Mouse (Mus musculus) left cerebral cortex, postnatal 25 days (tissue): Measurements from ENCODE around the gene Suclg1. TPM values are rescaled to one million over a fixed set of nuclear protein-coding genes. Genes with fewer than 3 reads are reported as not detected.

ENCODE experiments used
- DNase-seq, 2 experiments: peaks; one replicate each; pipeline ENCODE4 v3.0.0; 2022; ENCODE audit warnings: low spot score in 2 of 2, mixed read lengths in 1 of 2
- intact Hi-C: fragments of 180-260 bp; cut with DNase I; formaldehyde crosslinking; loops from one replicate; pipeline ENCODE4 v1.15.1; 2025
- total RNA-seq, 2 experiments: library from RNA; stranded (reverse); gene quantifications; 2 replicates each; pipeline ENCODE4 v1.2.3; 2021

Suclg1 gene
- total RNA-seq, 2 experiments from 2014 or later = 123 to 129 TPM

GRCm38 (mm10) chr6:73246821-73247220, 1.4 kb upstream of the Suclg1 start:
- DNase-seq = no peak
- intact Hi-C loops = no loop called here

- intact Hi-C loops = no loop called here
- no peak for DNase-seq
Measured at GRCm38 (mm10) chr6:73247452-73247851, 730 bp upstream of the Suclg1 start.

- peak in 1 of 2 experiments; percentile 28 for DNase-seq
Measured at GRCm38 (mm10) chr6:73249049-73249422, 854 bp downstream of the Suclg1 start.

GRCm38 (mm10) chr6:73249851-73250250, 1.7 kb downstream of the Suclg1 start:
- intact Hi-C loops = no loop called here
- no peak for DNase-seq

More at GRCm38 (mm10) chr6:73249049-73249422, 854 bp downstream of the Suclg1 start:
- intact Hi-C loops = no loop called here

- intact Hi-C loops = no loop called here
- no peak for DNase-seq
Measured at GRCm38 (mm10) chr6:73251336-73251735, 3.2 kb downstream of the Suclg1 start.

- no peak for DNase-seq
- intact Hi-C loops = no loop called here
Measured at GRCm38 (mm10) chr6:73252396-73252795, 4.2 kb downstream of the Suclg1 start.

- intact Hi-C loops = no loop called here
- no peak for DNase-seq
Measured at GRCm38 (mm10) chr6:73253006-73253405, 4.8 kb downstream of the Suclg1 start.

- no peak for DNase-seq
- intact Hi-C loops = no loop called here
Measured at GRCm38 (mm10) chr6:73253584-73253983, 5.4 kb downstream of the Suclg1 start.

GRCm38 (mm10) chr6:73254307-73255228, 6.4 kb downstream of the Suclg1 start:
- intact Hi-C loops = no loop called here
- no peak for DNase-seq

- intact Hi-C loops = no loop called here
- no peak for DNase-seq
Measured at GRCm38 (mm10) chr6:73257068-73257467, 8.9 kb downstream of the Suclg1 start.

GRCm38 (mm10) chr6:73260110-73260509, 11.9 kb downstream of the Suclg1 start:
- intact Hi-C loops = no loop called here
- DNase-seq = peak in 1 of 2 experiments; percentile 37

GRCm38 (mm10) chr6:73264801-73265200, 16.6 kb downstream of the Suclg1 start:
- no peak for DNase-seq
- intact Hi-C loops = no loop called here

GRCm38 (mm10) chr6:73267738-73268311, 19.6 kb downstream of the Suclg1 start:
- DNase-seq = no peak
- intact Hi-C loops = no loop called here

GRCm38 (mm10) chr6:73269374-73269773, 21.2 kb downstream of the Suclg1 start:
- intact Hi-C loops = no loop called here
- no peak for DNase-seq

- intact Hi-C loops = no loop called here
- DNase-seq = no peak
Measured at GRCm38 (mm10) chr6:73271546-73272091, 23.4 kb downstream of the Suclg1 start.

GRCm38 (mm10) chr6:73275002-73275401, 26.8 kb downstream of the Suclg1 start:
- intact Hi-C loops = no loop called here
- DNase-seq = no peak

- intact Hi-C loops = no loop called here
- DNase-seq = no peak
Measured at GRCm38 (mm10) chr6:73279681-73280080, 31.5 kb downstream of the Suclg1 start.

- intact Hi-C loops = no loop called here
- no peak for DNase-seq
Measured at GRCm38 (mm10) chr6:73280546-73281115, 32.4 kb downstream of the Suclg1 start.

- no peak for DNase-seq
- intact Hi-C loops = no loop called here
Measured at GRCm38 (mm10) chr6:73286326-73286725, 38.1 kb downstream of the Suclg1 start.

- intact Hi-C loops = no loop called here
- no peak for DNase-seq
Measured at GRCm38 (mm10) chr6:73306837-73307236, 58.7 kb downstream of the Suclg1 start.
